Mouse (Mus musculus): ENCODE measurements around the gene Klf12. TPM values are rescaled to one million over a fixed set of nuclear protein-coding genes. Genes with fewer than 3 reads are reported as not detected.

Klf12 gene
- polyA plus RNA-seq, 1 experiment from 2014 or later, result 39.2 TPM

GRCm38 (mm10) chr14:100068715-100069114 lies 215.8 kb downstream of the Klf12 start:
- WGBS, result 51% methylated on average over 5 of the region's 5 CpGs
- Histone ChIP-seq H3K27ac (no peak overlapping the region), H3K4me2 (replicated peaks) (no peak overlapping the region), H3K9ac (no peak overlapping the region), H3K4me1 (no peaks in the 10 kb centered on the region), H3K4me3 (no peak overlapping the region), H3K27me3 (replicated peaks) (no peaks in the 10 kb centered on the region), H3K9me3 (no peaks in the 10 kb centered on the region), H3K36me3 (no peaks in the 10 kb centered on the region)
- ATAC-seq (ENCODE audit: low FRiP score, low read depth), result no peak

- no peaks in the 10 kb centered on the region for H3K9me3 ChIP-seq
- no peak overlapping the region for H3K4me2 ChIP-seq (replicated peaks)
- H3K9ac ChIP-seq, result no peak overlapping the region
- no peaks in the 10 kb centered on the region for H3K4me1 ChIP-seq
- H3K27ac ChIP-seq, result no peak overlapping the region
- ATAC-seq (ENCODE audit: low FRiP score, low read depth), result no peak
- no peak overlapping the region for H3K4me3 ChIP-seq
- WGBS, result 97% methylated on average over 1 of the region's 1 CpGs
- no peaks in the 10 kb centered on the region for H3K27me3 ChIP-seq (replicated peaks)
- peaks cover 6% of the 10 kb centered on the region; the same call in 1 of the 2 replicates for H3K36me3 ChIP-seq
These were observed 222.0 kb downstream of the Klf12 start for GRCm38 (mm10) chr14:100062516-100062915.

- no peak for ATAC-seq (ENCODE audit: low FRiP score, low read depth)
- 87% methylated on average over 2 of the region's 2 CpGs for WGBS
- no peak overlapping the region for H3K27ac ChIP-seq
- no peak overlapping the region for H3K4me3 ChIP-seq
- H3K27me3 ChIP-seq (replicated peaks), result no peaks in the 10 kb centered on the region
- no peaks in the 10 kb centered on the region for H3K36me3 ChIP-seq
- H3K4me1 ChIP-seq, result no peaks in the 10 kb centered on the region
- no peak overlapping the region for H3K4me2 ChIP-seq (replicated peaks)
- H3K9me3 ChIP-seq, result no peaks in the 10 kb centered on the region
- no peak overlapping the region for H3K9ac ChIP-seq
These were observed 230.3 kb downstream of the Klf12 start for GRCm38 (mm10) chr14:100054150-100054549.

GRCm38 (mm10) chr14:100053456-100053855 lies 231.0 kb downstream of the Klf12 start:
- Histone ChIP-seq H3K36me3 (no peaks in the 10 kb centered on the region), H3K4me1 (no peaks in the 10 kb centered on the region), H3K27me3 (replicated peaks) (no peaks in the 10 kb centered on the region), H3K9me3 (no peaks in the 10 kb centered on the region), H3K9ac (no peak overlapping the region), H3K27ac (no peak overlapping the region), H3K4me2 (replicated peaks) (no peak overlapping the region), H3K4me3 (no peak overlapping the region)
- ATAC-seq (ENCODE audit: low FRiP score, low read depth), result no peak
- 84% methylated on average over 4 of the region's 4 CpGs for WGBS

- no peak for ATAC-seq (ENCODE audit: low FRiP score, low read depth)
- H3K9ac ChIP-seq, result no peak overlapping the region
- H3K4me2 ChIP-seq (replicated peaks), result no peak overlapping the region
- no peak overlapping the region for H3K4me3 ChIP-seq
- no peaks in the 10 kb centered on the region for H3K4me1 ChIP-seq
- H3K9me3 ChIP-seq, result no peaks in the 10 kb centered on the region
- WGBS, result 87% methylated on average over 2 of the region's 2 CpGs
- no peaks in the 10 kb centered on the region for H3K27me3 ChIP-seq (replicated peaks)
- H3K36me3 ChIP-seq, result no peaks in the 10 kb centered on the region
- H3K27ac ChIP-seq, result no peak overlapping the region
These were observed 231.6 kb downstream of the Klf12 start for GRCm38 (mm10) chr14:100052876-100053275.

GRCm38 (mm10) chr14:100045431-100045830 lies 239.0 kb downstream of the Klf12 start:
- Histone ChIP-seq H3K9ac (no peak overlapping the region), H3K27ac (no peak overlapping the region), H3K4me1 (no peaks in the 10 kb centered on the region), H3K27me3 (replicated peaks) (no peaks in the 10 kb centered on the region), H3K4me3 (no peak overlapping the region), H3K9me3 (no peaks in the 10 kb centered on the region), H3K36me3 (no peaks in the 10 kb centered on the region), H3K4me2 (replicated peaks) (no peak overlapping the region)
- ATAC-seq (ENCODE audit: low FRiP score, low read depth), result no peak

GRCm38 (mm10) chr14:100041823-100042222 lies 242.7 kb downstream of the Klf12 start:
- Histone ChIP-seq H3K27me3 (replicated peaks) (no peaks in the 10 kb centered on the region), H3K9ac (no peak overlapping the region), H3K9me3 (no peaks in the 10 kb centered on the region), H3K27ac (no peak overlapping the region), H3K4me3 (no peak overlapping the region), H3K36me3 (no peaks in the 10 kb centered on the region), H3K4me1 (no peaks in the 10 kb centered on the region), H3K4me2 (replicated peaks) (no peak overlapping the region)
- WGBS, result 33% methylated on average over 6 of the region's 6 CpGs
- ATAC-seq (ENCODE audit: low FRiP score, low read depth), result peak; percentile 63; the same call in 1 of the 2 replicates

GRCm38 (mm10) chr14:100026671-100027070 lies 257.8 kb downstream of the Klf12 start:
- Histone ChIP-seq H3K9ac (no peak overlapping the region), H3K36me3 (peaks cover 11% of the 10 kb centered on the region), H3K4me3 (no peak overlapping the region), H3K27ac (no peak overlapping the region), H3K9me3 (no peaks in the 10 kb centered on the region), H3K27me3 (replicated peaks) (no peaks in the 10 kb centered on the region), H3K4me1 (peaks cover 4% of the 10 kb centered on the region), H3K4me2 (replicated peaks) (no peak overlapping the region)
- ATAC-seq (ENCODE audit: low FRiP score, low read depth), result no peak
- 92% methylated on average over 6 of the region's 6 CpGs for WGBS

- no peak overlapping the region for H3K9ac ChIP-seq
- H3K4me1 ChIP-seq, result no peaks in the 10 kb centered on the region
- no peaks in the 10 kb centered on the region for H3K27me3 ChIP-seq (replicated peaks)
- 97% methylated on average over 2 of the region's 2 CpGs for WGBS
- H3K36me3 ChIP-seq, result peaks cover 7% of the 10 kb centered on the region
- no peaks in the 10 kb centered on the region for H3K9me3 ChIP-seq
- H3K4me2 ChIP-seq (replicated peaks), result no peak overlapping the region
- no peak overlapping the region for H3K4me3 ChIP-seq
- no peak for ATAC-seq (ENCODE audit: low FRiP score, low read depth)
- no peak overlapping the region for H3K27ac ChIP-seq
These were observed 267.3 kb downstream of the Klf12 start for GRCm38 (mm10) chr14:100017219-100017618.

GRCm38 (mm10) chr14:100010525-100010924 lies 274.0 kb downstream of the Klf12 start:
- H3K27ac ChIP-seq, result no peak overlapping the region
- no peak for ATAC-seq (ENCODE audit: low FRiP score, low read depth)
- no peak overlapping the region for H3K4me3 ChIP-seq
- H3K4me2 ChIP-seq (replicated peaks), result no peak overlapping the region
- H3K36me3 ChIP-seq, result no peaks in the 10 kb centered on the region
- 70% methylated on average over 5 of the region's 5 CpGs for WGBS
- H3K9ac ChIP-seq, result no peak overlapping the region
- no peaks in the 10 kb centered on the region for H3K27me3 ChIP-seq (replicated peaks)
- no peaks in the 10 kb centered on the region for H3K4me1 ChIP-seq
- H3K9me3 ChIP-seq, result no peaks in the 10 kb centered on the region

GRCm38 (mm10) chr14:100009790-100010382 lies 274.6 kb downstream of the Klf12 start:
- no peaks in the 10 kb centered on the region for H3K27me3 ChIP-seq (replicated peaks)
- WGBS, result 42% methylated on average over 4 of the region's 4 CpGs
- no peaks in the 10 kb centered on the region for H3K9me3 ChIP-seq
- H3K36me3 ChIP-seq, result no peaks in the 10 kb centered on the region
- H3K4me1 ChIP-seq, result no peaks in the 10 kb centered on the region
- peak; percentile 61; the same call in 1 of the 2 replicates for ATAC-seq (ENCODE audit: low FRiP score, low read depth)
- H3K9ac ChIP-seq, result no peak overlapping the region
- H3K27ac ChIP-seq, result no peak overlapping the region
- no peak overlapping the region for H3K4me2 ChIP-seq (replicated peaks)
- no peak overlapping the region for H3K4me3 ChIP-seq

GRCm38 (mm10) chr14:99983510-99983909 lies 301.0 kb downstream of the Klf12 start:
- no peak overlapping the region for H3K27ac ChIP-seq
- ATAC-seq (ENCODE audit: low FRiP score, low read depth), result no peak
- no peak overlapping the region for H3K4me2 ChIP-seq (replicated peaks)
- no peak overlapping the region for H3K9ac ChIP-seq
- no peaks in the 10 kb centered on the region for H3K4me1 ChIP-seq
- H3K9me3 ChIP-seq, result no peaks in the 10 kb centered on the region
- no peak overlapping the region for H3K4me3 ChIP-seq
- no peaks in the 10 kb centered on the region for H3K27me3 ChIP-seq (replicated peaks)
- 65% methylated on average over 7 of the region's 7 CpGs for WGBS
- H3K36me3 ChIP-seq, result peaks cover 3% of the 10 kb centered on the region; the same call in 1 of the 2 replicates

- H3K27me3 ChIP-seq (replicated peaks), result no peaks in the 10 kb centered on the region
- no peak for ATAC-seq (ENCODE audit: low FRiP score, low read depth)
These were observed 303.3 kb downstream of the Klf12 start for GRCm38 (mm10) chr14:99981209-99981608.

More at GRCm38 (mm10) chr14:99981209-99981608, 303.3 kb downstream of the Klf12 start:
- Histone ChIP-seq H3K4me1 (no peaks in the 10 kb centered on the region), H3K9ac (no peak overlapping the region), H3K36me3 (no peaks in the 10 kb centered on the region), H3K27ac (no peak overlapping the region), H3K4me2 (replicated peaks) (no peak overlapping the region), H3K9me3 (no peaks in the 10 kb centered on the region), H3K4me3 (no peak overlapping the region)
- whole genome bisulfite sequencing, result 94% methylated on average over 3 of the region's 3 CpGs
